Mouse (Mus musculus) embryo, embryonic 10 days (tissue): Measurements from ENCODE around the gene Gm14124.
"Not testable (repeated sequence)": the region's sequence is repeated elsewhere in the genome, so short reads cannot be mapped to it uniquely, and the experiment has no call there.

ENCODE experiments used
- DNase-seq: peaks from one replicate; pipeline ENCODE4 v3.0.0-alpha.2; 2015; ENCODE audit warnings: low spot score

The Gm14124 gene

DNA sequence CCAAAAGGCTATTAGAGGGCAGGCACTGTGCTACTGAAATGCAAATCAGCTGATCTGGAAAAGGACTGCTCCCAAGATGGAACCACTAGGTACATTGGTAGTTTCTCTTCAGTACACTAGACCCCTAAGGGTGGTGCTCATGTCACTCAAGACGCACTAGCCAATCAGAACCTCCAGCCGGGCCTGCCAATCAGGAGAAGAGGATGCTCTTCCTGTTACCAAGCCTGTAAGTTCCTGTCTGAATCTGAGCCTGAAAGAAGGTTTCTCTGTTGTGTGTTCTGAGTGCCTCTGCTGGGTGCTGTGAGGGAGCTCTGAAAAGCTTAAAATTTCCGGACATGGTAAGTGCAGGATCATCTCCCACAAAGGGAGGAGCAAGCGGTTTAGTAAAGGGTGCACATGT is at the start of gene Gm14124:
Gm14124 (plus strand) TSS at position 227 of the 400 bp plus-strand sequence.
- DNase-seq = not testable (repeated sequence)

DNA sequence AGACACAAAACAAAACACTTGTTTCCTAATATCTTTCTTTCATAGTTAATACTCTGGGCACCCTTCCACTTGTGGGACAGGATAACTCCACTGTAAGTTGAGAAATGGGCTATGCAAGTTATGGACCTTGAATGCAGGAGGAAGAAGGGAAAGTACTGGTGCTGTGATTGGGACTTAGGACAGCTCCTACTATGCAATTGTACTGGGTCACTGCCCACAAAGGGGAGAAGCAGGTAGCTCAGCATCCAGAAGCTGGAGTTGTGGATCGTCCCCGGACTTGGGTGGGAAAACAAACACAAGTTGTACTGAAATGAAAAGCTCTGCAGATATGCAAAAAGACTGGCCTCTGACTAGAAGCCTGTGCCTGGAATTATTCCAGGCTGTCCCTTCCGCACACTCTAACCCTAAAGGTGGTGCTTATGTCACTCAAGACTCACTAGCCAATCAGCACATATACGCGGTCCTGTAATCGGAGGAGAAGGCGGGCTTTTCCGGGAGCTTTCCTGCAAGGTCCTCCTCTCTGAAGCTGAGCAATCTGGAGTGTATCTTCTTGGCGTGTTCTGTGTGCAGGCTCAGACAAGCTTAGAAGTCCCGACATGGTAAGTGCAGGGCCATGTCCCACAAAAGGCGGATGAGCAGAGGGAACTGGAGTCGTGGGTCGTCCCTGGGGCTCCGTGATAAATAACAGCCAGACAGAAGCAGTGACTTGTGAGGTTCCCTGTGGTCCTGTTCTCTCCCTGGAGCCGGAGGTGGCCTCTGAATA is 39.5 kb upstream of the Gm14124 start, which contains the start of gene Zfp937:
Zfp937 (plus strand) TSS at position 474 of the 763 bp plus-strand sequence.
- peak; percentile 52 for DNase-seq

DNA sequence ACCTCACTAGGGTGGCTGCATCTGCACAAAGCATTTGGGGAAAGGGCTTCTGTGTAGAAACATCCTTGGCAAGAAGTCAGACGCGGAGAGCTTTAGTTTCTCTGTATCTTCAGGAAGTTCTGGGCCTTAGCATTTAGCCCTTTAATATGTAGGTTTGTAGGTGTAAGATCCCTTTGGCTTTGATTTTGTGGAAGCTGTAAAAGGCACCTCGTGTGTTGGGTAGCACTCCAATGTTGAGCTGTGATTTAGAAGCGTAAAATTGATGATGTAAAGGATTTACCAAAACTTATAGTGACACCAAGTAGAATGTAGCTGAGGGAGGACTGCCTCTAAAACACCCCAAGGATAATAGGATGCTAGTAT is 39.0 kb upstream of the Gm14124 start:
- not testable (repeated sequence) for DNase-seq

DNA sequence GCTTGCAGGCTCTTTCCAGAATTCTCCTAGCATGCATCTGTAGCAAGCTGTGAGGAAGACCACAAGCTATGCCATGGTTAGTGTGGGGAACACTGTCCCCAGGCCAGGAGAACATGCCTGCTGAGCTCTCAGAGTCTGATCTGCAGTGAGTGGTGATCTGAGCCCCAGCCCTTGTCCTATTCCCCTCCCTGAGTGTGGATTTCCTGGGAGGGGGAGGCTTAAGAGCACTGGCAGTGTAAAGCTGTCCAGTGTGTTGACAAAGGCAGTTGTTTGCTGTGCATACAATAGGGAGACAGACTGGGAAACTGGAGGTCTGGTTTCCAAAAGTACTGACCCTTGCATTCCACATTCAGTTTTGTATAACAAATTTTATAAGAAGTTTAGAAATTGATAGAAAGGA is 34.1 kb upstream of the Gm14124 start:
- DNase-seq = not testable (repeated sequence)

DNA sequence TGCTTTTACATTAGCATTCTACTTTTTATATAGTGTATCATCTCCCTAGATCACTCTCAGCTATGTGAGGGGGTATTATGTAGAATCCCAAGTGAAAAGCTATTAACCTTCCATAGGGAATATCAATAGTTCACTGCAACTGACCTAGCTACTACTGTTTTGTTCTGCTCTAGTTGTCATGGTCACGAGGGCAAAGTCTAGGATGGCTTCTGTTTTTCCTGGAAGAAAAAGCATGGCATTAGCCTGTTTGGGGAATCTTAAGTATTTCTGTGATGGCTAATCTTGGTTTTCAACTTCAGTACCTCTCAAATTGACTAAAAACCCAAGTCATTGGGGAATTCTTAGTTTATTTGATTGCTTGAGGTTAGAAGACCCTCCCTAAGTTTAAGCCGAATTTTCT is 14.1 kb upstream of the Gm14124 start:
- no peak for DNase-seq

DNA sequence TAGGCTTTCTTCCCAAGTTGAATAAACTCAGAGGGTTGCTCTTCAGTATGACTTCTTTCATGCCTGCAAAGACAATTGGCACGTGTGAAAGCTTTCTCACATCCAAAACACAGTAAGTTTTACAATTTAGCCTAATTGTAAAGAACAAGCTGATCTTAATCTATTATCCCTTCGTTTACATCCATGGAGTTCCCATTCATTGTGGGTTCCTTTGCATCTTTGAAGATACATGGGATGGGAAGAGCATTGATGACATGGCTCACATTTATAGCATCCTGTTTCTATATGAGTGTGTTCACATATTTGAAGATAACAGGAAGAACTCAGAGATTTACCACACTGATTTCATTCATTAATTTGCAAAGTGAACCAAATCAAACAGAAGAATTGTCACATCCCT is 1.8 kb upstream of the Gm14124 start, which contains the start of gene Gm21994:
Gm21994 (minus strand) TSS at position 101 of the 400 bp plus-strand sequence.
- DNase-seq = not testable (repeated sequence)

DNA sequence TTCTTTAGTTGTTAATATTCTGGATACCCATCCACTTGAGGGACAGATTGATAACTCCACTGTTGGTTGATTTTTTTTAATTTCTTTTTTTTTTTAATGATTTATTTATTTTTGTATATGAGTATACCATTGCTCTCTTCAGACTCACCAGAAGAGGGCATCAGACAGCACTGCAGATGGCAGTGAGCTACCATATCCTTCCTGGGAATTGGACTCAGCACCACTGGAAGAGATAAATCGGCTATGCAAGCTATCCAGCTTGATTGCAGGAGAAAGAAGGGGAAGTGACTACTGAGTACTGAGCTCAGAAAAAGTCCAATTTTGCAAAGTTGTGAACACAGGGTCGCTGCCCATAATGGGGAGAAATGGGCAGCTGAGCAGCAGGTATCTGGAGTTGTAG is 456 bp upstream of the Gm14124 start:
- not testable (repeated sequence) for DNase-seq

DNA sequence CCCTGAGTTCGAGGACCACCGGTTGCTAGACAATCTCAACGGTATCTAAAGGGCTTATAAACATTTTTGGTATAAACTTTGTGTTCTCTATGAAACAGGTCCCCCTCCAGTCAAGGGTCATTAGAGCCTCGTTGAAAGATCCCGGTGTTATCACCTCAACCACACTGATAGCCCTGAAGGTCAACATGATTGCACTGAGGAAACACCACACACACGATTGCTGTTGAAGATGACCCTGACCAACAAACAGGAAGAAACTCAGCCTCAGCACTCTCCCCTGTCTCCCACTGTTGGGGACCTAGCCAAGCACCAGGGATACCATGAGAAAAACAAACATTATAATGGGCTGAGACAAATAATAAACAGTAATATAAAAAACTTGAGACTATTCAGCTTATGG is 36.4 kb downstream of the Gm14124 start:
- DNase-seq = no peak

DNA sequence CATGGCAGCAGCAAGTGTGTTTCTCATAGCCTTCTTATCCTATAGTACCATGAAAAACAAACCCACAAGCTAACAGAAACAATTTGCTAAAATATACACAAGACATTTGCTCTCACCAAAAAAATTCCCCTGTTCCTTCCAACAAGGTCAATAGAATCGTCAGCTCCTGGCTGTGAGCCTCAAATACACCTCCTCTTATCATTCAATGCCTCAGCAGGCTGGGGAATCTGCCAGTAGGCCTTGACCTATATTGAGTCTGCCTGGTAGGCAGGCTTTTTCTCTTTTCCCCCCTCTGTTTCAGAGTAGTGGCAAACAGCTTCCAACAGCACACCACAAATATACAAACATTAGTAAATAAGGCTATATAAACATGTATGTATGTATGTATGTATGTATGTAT is 41.8 kb downstream of the Gm14124 start:
- DNase-seq = no peak

DNA sequence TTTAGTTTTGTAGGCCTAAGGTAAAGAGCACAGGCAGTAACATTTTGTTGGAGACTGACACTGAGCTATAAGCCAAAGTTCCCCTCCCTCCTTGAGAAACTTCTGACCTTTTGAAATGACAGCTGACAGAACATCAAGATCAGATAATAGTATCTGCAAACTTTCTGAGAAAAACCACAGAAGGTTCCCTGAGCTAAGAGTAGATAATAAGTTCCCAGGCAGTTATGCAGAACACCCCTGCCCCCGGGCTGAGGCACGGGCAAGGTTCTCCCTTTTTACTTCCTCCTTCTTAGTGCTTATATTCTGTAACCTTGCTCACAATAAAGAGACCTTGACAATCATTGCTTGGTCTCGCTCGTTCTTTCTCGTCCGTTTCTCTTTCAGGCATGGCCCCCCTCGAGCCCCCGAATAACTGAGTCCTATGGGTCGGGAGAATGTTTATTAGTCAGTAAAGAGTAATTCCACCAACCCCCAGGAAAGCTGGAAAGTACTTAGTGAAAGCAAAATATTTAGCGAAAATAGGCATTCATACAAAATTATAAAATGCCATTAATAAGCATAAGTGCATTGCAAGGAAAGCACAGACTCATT is 50.0 kb downstream of the Gm14124 start:
- no peak for DNase-seq

DNA sequence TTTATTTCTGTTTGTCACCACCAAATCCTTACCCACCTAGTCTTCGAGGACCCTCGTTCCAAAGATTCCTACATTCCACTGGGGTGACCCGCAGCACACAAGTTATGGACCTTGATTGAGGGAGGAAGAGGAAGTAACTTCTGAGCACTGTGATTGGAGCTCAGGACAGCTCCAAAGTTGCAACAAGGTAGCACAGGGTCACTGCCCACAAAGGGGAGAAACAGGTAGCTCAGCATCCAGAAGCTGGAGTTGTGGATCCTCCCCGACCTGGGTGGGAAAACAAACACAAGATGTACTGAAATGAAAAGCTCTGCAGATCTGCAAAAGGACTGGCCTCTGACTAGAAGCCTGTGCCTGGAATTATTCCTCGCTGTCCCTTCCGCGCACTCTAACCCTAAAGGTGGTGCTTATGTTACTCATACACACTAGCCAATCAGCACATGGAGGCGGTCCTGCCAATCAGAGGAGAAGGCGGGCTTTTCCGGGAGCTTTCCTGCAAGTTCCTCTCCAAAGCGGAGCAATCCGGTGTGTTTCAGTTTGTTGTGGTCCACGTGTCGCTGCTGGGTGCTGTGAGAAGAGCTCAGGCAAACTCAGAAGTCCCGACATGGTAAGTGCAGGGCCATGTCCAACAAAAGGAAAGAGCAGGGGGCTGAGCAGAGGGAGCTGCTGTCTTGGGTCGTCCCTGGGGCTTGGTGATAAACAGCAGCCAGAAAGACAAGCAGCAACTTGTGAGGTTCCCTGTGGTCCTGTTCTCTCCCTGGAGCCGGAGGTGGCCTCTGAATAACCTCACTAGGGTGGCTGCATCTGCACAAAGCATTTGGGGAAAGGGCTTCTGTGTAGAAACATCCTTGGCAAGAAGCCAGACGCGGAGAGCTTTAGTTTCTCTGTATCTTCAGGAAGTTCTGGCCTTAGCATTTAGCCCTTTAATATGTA is 53.9 kb downstream of the Gm14124 start:
- peak; percentile 89 for DNase-seq

DNA sequence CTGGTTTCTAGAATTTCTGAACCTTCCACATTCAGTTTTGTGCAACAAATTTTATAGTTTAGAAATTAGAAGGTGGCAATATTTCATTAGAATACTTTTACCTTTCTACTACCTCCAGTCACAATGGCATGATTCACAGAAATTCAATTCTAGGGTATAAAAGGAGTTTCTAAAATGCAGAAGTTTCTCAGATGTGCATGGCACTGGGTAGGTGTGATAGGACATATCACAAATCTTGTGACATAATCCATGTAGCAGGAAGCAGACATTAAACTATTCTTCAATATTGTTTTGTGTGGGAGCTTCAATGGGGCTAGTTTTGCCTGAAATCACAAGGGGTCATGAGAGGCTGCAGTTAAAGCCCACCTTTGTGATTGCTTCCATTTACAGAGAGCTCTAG is 58.8 kb downstream of the Gm14124 start:
- DNase-seq = no peak

DNA sequence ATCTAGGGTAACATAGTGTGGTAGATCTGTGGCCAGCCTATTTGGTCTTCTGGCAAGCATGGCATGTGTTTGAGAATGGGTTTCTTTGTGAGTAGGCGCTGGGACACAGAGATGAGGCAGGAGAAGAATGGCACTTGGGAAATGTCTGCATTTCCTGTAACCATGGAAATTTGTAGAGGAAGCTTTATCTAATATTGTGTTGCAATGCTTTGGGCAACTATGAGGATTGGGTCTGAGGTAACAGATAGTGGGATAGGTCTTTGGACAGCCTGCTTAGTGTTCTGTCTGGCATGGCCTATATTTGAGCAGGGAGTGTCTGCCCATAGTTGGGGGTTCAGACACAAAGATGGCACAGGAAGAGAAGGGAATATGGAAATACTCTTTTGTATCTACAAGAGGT is 61.7 kb downstream of the Gm14124 start:
- DNase-seq = no peak
